Mouse (Mus musculus) testis, adult 2 months (tissue): ENCODE data around the gene Mylk2.

ENCODE experiments used
- CTCF ChIP-seq: fragments of 200-500 bp; IDR thresholded peaks from 2 replicates; pipeline ENCODE4 v1.5.1; 2012; ENCODE audit warnings: low read depth, mild to moderate bottlenecking, inconsistent platforms, low read length, moderate library complexity; ENCODE audit not compliant: control insufficient read depth, insufficient read depth, insufficient replicate concordance
- POLR2A ChIP-seq: fragments of 200-500 bp; IDR thresholded peaks from 2 replicates; pipeline ENCODE4 v1.6.1; 2012; ENCODE audit warnings: low read depth, mild to moderate bottlenecking, inconsistent platforms, low read length, moderate library complexity; ENCODE audit not compliant: control insufficient read depth

DNA sequence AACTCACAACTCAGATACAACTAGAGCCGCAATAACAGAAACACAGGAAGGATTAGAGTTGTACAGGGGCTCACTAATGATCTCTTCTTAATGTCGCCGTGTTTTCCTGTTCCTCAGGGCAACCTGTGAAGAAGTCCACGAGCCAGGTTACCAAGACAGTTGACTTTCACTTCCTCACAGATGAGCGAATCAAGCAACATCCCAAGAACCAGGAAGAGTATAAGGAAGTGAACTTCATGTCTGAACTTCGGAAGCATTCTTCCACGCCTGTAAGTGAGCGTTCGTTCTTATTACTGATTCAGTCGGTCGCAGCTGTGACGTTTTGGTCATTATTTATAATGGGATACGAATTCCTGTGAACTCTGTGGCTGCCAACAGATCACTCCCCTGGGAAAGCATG, 30.3 kb upstream of the Mylk2 start:
- TF ChIP-seq POLR2A: no peak
- TF ChIP-seq CTCF: no peak
